Mouse (Mus musculus) liver, postnatal 0 days (tissue): ENCODE data around the gene Wdr34. TPM values are rescaled to one million over a fixed set of nuclear protein-coding genes. Genes with fewer than 3 reads are reported as not detected.
"Not testable (repeated sequence)": the region's sequence is repeated elsewhere in the genome, so short reads cannot be mapped to it uniquely, and the experiment has no call there.

ENCODE experiments used
- ATAC-seq: fragments of 200-750 bp; cut with Nextera tagmentation; 2 replicates; pipeline ENCODE4 v1.8.0; 2017; ENCODE audit warnings: mild to moderate bottlenecking, moderate library complexity
- DNase-seq: peaks from one replicate; pipeline ENCODE4 v3.0.0-alpha.2; 2016
- H3K27ac ChIP-seq: fragments of 300-500 bp; sonication (generic); 2 replicates; pipeline ENCODE4 v1.5.1; 2014; ENCODE audit warnings: antibody characterized with exemption, moderate library complexity, mild to moderate bottlenecking, low read depth
- H3K27me3 ChIP-seq: fragments of 300-500 bp; sonication (generic); 2 replicates; pipeline ENCODE4 v1.6.1; 2014; ENCODE audit warnings: low read length, control low read depth, mixed read lengths; ENCODE audit not compliant: insufficient read depth
- H3K36me3 ChIP-seq: fragments of 300-500 bp; sonication (generic); replicated peaks from 2 replicates; pipeline ENCODE4 v1.6.1; 2014; ENCODE audit warnings: mild to moderate bottlenecking, control low read depth, low read length, moderate library complexity, mixed read lengths; ENCODE audit not compliant: insufficient read depth
- H3K4me1 ChIP-seq: fragments of 300-500 bp; sonication (generic); 2 replicates; pipeline ENCODE4 v1.6.1; 2014; ENCODE audit warnings: antibody characterized with exemption, mild to moderate bottlenecking, control low read depth; ENCODE audit not compliant: insufficient read depth
- H3K4me2 ChIP-seq: fragments of 300-500 bp; sonication (generic); 2 replicates; pipeline ENCODE4 v1.6.1; 2014; ENCODE audit warnings: low read depth, mild to moderate bottlenecking, low read length, moderate library complexity, mixed read lengths
- H3K4me3 ChIP-seq: fragments of 300-500 bp; sonication (generic); 2 replicates; pipeline ENCODE4 v1.5.1; 2014; ENCODE audit warnings: low read depth, low read length
- H3K9ac ChIP-seq: fragments of 300-500 bp; sonication (generic); replicated peaks from 2 replicates; pipeline ENCODE4 v1.6.1; 2014; ENCODE audit warnings: mild to moderate bottlenecking, moderate library complexity
- H3K9me3 ChIP-seq: fragments of 300-500 bp; sonication (generic); 2 replicates; pipeline ENCODE4 v1.6.1; 2016; ENCODE audit warnings: mild to moderate bottlenecking, control low read depth, low read length, mixed read lengths
- CTCF ChIP-seq: sonication (generic); IDR thresholded peaks from 2 replicates; pipeline ENCODE4 v1.5.1; 2016; ENCODE audit warnings: antibody characterized with exemption, low read depth
- EP300 ChIP-seq: IDR thresholded peaks from 2 replicates; pipeline ENCODE4 v1.6.1; 2016; ENCODE audit warnings: antibody characterized with exemption, low read depth, mild to moderate bottlenecking
- WGBS: fragments of 180-500 bp; shearing (Covaris S2); extraction: QIAGEN DNeasy Blood & Tissue Kit; methylation state at CpG from one replicate; pipeline ENCODE4 v1.1.7; 2014; ENCODE audit not compliant: insufficient replicate concordance; 5-methylcytosine and 5-hydroxymethylcytosine counted together
- polyA plus RNA-seq: library from polyadenylated mRNA; unstranded; fragments of >200 nt; fragmentation: Nextera tagmentation; extraction: Ambion mirVana; gene quantifications from 2 replicates; pipeline ENCODE4 v1.2.1, GENCODE M21; 2015

The Wdr34 gene
- polyA plus RNA-seq, 1 experiment from 2014 or later, result 6.6 TPM

DNA sequence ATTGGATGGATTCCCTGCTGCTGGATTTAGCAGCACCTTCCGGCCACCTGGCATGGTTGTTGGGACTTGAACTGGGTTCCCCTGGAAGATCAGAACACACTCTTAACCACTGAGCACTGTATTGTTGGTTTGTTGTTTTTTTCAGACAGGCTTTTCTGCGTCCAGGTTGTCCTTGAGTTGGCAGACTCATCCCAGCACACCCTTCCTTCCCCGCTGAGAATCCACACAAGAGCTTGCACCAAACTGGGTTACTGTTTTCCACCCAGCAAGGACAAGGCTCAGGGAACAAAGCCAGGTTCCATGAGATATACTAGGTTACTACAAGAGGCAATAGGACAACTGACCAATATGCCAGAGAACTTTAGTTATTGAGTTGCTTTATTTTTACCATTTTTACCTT, 8.1 kb upstream of the Wdr34 start:
- Histone ChIP-seq H3K27ac (no peak overlapping the region), H3K4me1 (peaks cover 9% of the 10 kb centered on the region), H3K9ac (no peak overlapping the region), H3K4me3 (no peak overlapping the region), H3K36me3 (no peaks in the 10 kb centered on the region), H3K27me3 (no peaks in the 10 kb centered on the region; the same call in 1 of the 2 replicates), H3K4me2 (no peak overlapping the region), H3K9me3 (no peaks in the 10 kb centered on the region)
- TF ChIP-seq CTCF, result no peak
- TF ChIP-seq EP300, result no peak
- DNase-seq (no peak), ATAC-seq (no peak)
- 78% methylated on average over 3 of the region's 3 CpGs for WGBS

- H3K27ac ChIP-seq, H3K27me3 ChIP-seq, H3K9ac ChIP-seq, H3K4me3 ChIP-seq, ATAC-seq, DNase-seq, H3K4me1 ChIP-seq, H3K36me3 ChIP-seq, H3K9me3 ChIP-seq, H3K4me2 ChIP-seq: not testable (repeated sequence)
- peak; percentile 25; the same call in 1 of the 2 replicates for TF ChIP-seq CTCF
- 93% methylated on average over 3 of the region's 3 CpGs for WGBS
Measured at GRCm38 (mm10) chr2:30055310-30055709, 6.6 kb upstream of the Wdr34 start.

- H3K4me3 ChIP-seq, result no peak overlapping the region
- H3K4me1 ChIP-seq, result peaks cover 9% of the 10 kb centered on the region
- WGBS, result 40% methylated on average over 6 of the region's 6 CpGs
- H3K4me2 ChIP-seq, result no peak overlapping the region
- H3K27me3 ChIP-seq, result no peaks in the 10 kb centered on the region; the same call in 1 of the 2 replicates
- H3K9ac ChIP-seq, result no peak overlapping the region
- TF ChIP-seq EP300 (no peak), CTCF (peak; percentile 67)
- DNase-seq (no peak), ATAC-seq (no peak)
- no peak overlapping the region for H3K27ac ChIP-seq
- no peaks in the 10 kb centered on the region for H3K36me3 ChIP-seq
- no peaks in the 10 kb centered on the region for H3K9me3 ChIP-seq
Measured at GRCm38 (mm10) chr2:30051992-30052761, 3.5 kb upstream of the Wdr34 start.

DNA sequence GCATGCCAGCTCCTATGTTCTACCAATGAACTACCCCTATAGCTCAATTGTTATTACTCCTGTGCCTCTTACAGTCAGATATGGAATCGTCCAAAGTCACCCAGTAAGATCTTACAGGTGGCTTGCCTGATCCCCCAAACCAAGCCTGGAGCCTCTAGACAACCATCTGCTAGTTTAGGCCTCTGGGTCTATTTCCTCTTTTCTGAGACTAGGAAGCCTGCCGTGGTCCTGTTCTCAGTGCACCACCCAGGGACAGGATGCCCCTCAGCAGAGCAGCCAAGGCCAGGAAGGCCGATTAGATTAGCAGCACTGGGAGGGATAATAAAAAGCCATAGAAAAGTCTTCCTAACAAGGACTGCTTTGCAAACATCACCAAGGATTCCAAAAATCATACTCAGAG, 1.1 kb upstream of the Wdr34 start:
- Histone ChIP-seq H3K27ac (no peak overlapping the region), H3K27me3 (no peaks in the 10 kb centered on the region; the same call in 1 of the 2 replicates)
- 30% methylated on average over 3 of the region's 3 CpGs for WGBS

DNA sequence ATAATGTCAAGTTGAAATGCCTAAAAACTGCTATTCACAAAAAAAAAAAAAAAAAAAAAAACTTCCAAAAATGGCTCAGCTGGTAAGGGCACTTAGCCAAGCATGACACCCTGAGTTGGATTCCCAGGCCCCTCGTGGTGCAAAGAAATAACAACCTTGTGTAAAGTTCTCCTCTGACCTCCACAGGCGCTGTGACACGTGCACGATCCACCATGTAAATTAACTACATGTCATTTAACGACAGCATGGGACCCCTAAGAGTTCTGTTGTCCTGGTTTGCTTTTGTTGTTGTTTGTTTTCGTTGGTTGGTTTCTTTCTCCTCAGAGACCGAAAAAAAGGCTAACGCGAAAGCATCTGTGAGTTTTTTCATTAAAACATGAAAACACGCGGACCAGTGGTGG, 580 bp downstream of the Wdr34 start:
- Histone ChIP-seq H3K4me3 (peak overlapping the region; percentile 78), H3K27ac (peak overlapping the region; percentile 92), H3K36me3 (no peaks in the 10 kb centered on the region), H3K9ac (peak overlapping the region; percentile 72), H3K4me1 (peaks cover 9% of the 10 kb centered on the region), H3K27me3 (no peaks in the 10 kb centered on the region), H3K4me2 (peak overlapping the region; percentile 96), H3K9me3 (no peaks in the 10 kb centered on the region)
- TF ChIP-seq EP300, result no peak
- no peak for TF ChIP-seq CTCF
- no peak for DNase-seq
- ATAC-seq, result no peak
- 39% methylated on average over 11 of the region's 11 CpGs for WGBS

More for the DNA sequence above, 1.1 kb upstream of the Wdr34 start:
- H3K4me3 ChIP-seq, result no peak overlapping the region
- ATAC-seq, result no peak
- no peaks in the 10 kb centered on the region for H3K36me3 ChIP-seq
- no peak overlapping the region for H3K4me2 ChIP-seq
- no peak overlapping the region for H3K9ac ChIP-seq
- TF ChIP-seq CTCF (no peak), EP300 (0 out of 2 replicates have a peak, but pooled peaks have one; percentile 29)
- DNase-seq, result no peak
- H3K4me1 ChIP-seq, result peaks cover 9% of the 10 kb centered on the region
- no peaks in the 10 kb centered on the region for H3K9me3 ChIP-seq

DNA sequence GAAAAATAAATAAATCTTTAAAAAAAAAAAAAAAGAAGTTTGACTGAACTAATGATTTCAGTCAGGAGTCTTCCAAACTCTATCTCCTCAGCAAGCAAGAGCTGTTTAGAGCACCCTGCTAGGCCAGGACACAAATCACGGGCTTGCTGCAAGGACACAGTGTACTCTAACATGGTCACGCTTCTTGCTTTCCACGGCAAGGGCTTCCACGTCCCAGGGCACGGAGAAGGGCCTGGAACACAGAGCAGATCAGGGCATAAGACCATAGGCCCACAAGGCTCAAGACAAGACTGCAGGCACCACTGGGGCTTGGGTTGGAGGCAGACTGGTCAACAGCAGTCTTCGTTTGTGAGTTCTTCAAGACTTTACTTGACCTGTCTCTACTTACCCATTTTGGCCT, 1.6 kb downstream of the Wdr34 start:
- DNase-seq (no peak), ATAC-seq (no peak)
- H3K4me1 ChIP-seq, result peaks cover 9% of the 10 kb centered on the region
- no peak overlapping the region for H3K9ac ChIP-seq
- no peaks in the 10 kb centered on the region for H3K36me3 ChIP-seq
- no peak overlapping the region for H3K4me2 ChIP-seq
- no peak overlapping the region for H3K4me3 ChIP-seq
- H3K27ac ChIP-seq, result no peak overlapping the region
- H3K27me3 ChIP-seq, result no peaks in the 10 kb centered on the region
- no peak for TF ChIP-seq CTCF
- TF ChIP-seq EP300, result no peak
- no peaks in the 10 kb centered on the region for H3K9me3 ChIP-seq
- 91% methylated on average over 6 of the region's 6 CpGs for WGBS

DNA sequence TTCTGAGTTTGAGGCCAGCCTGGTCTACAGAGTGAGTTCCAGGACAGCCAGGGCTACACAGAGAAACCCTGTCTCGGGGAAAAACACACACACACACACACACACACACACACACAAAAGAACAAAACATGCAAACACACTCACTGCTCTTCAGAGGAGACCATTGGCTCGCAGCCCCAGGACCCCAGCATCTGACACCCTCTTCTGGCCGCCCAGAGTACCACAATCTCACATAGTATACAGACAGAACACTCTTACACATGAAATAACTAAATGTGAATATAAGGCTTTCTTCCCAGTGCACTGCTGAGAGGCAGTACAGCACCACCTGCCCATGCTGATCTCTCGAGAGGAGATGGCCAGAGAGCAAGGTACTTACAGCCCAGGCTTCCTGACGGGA, 4.1 kb downstream of the Wdr34 start:
- Histone ChIP-seq H3K27ac (no peak overlapping the region), H3K4me2 (no peak overlapping the region), H3K9me3 (no peaks in the 10 kb centered on the region), H3K27me3 (no peaks in the 10 kb centered on the region), H3K4me1 (peaks cover 9% of the 10 kb centered on the region), H3K4me3 (no peak overlapping the region), H3K36me3 (no peaks in the 10 kb centered on the region), H3K9ac (no peak overlapping the region)
- no peak for DNase-seq
- 82% methylated on average over 5 of the region's 5 CpGs for WGBS
- TF ChIP-seq CTCF (no peak), EP300 (no peak)
- ATAC-seq, result no peak
